Mouse (Mus musculus): ENCODE results near the gene Pclo. TPM values are rescaled to one million over a fixed set of nuclear protein-coding genes. Genes with fewer than 3 reads are reported as not detected.
"Not testable (repeated sequence)": the region's sequence is repeated elsewhere in the genome, so short reads cannot be mapped to it uniquely, and the experiment has no call there.

The Pclo gene
- under 1 TPM in 1 of 3 experiments, not detected in 2; 0.16 TPM for polyA plus RNA-seq (2017; shearing (Covaris generic))

DNA sequence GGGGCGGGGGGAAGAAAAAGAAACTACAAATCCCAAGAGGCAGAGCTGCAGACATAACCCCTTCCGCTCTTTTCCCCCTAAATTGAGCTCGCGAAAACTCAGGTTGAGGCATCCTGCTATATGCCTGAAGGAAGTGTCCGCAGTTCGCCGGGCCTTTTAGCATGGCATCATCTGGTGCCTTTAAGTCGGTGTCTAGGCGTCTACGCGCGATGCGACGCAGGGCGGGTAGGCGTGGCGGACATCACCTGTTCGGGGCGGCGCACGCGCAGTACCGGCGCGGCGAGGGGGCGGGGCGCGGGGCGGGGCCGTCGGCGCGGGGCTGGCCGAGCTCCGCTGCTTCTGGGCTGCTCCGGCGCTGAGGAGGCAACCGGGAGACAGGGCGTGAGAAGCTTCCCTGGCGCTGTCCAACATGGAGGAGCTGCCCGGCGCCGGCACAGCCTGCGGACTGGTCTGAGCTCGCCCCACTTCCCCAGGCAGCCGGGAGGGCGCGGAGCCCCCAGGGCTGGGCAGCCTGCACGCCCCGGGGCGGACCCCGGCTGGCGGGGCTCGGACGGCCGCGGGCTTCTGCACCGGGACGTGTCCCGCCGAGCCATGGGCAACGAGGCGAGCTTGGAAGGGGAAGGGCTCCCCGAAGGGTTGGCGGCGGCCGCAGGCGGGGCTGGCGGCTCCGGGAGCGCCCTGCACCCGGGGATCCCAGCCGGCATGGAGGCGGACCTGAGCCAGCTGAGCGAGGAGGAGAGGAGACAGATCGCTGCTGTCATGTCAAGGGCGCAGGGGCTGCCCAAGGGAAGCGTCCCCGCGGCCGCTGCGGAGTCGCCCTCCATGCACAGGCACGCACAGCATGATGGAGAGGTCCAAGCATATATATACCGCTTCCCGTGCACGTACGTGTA, at the start of gene Pclo:
Gene Pclo (plus strand): TSS at position 288 of the 893 bp plus-strand sequence.
- no peak for ATAC-seq

DNA sequence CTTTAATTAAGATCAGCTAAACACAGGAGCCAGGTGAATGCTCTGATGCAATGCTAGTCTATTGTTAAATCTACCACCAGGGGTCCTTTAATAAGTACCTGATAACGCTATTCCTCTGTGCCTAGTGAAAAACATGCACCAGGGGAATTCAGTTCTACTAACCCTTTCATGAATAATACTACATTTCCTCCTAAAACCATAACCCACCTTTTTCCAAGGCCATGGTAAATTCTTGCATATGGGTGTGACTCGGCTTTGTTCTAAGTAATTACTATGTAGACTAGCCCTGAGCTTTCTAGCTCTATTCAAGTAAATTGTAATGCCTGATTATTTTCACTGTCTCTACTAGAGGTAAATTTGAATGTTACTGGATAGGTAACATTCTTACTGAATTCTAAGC, 20.3 kb upstream of the Pclo start:
- ATAC-seq, result not testable (repeated sequence)

DNA sequence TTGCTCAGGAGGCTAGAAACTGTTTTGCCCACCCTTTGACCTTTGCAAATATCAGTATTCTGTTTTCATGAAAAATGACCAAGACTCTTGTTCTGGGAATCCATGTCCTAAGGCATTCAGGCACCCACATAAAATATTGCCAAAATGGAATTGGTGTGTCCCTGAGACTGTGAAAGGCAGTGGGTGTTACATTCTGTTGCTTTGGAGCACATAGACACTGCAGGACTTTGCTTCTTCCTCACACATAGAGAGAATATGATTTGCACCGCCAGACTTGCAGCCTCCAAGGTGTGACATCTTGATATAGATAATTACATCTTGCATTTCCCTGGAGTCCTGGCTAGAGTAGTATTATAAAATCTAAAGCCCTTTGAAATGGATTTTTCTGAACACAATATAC, 6.2 kb upstream of the Pclo start:
- ATAC-seq, result no peak

DNA sequence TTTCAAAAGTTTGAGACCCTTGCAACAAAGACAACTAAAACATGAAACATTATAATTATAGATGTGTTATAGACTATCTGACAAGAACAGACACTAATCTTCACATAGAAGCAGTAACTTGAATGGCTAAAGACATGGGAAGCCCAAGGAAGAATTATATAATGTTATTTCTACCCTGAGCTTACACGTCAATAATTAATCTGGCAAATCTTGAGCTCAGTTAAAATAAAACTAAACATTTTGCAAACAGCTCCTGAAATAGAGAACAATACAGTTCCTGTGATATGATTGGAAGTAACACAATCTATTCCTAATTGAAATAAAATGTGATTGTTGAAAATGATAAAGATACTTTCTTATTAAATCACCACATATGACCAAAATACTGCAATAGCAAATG, 5.1 kb upstream of the Pclo start:
- no peak for ATAC-seq

DNA sequence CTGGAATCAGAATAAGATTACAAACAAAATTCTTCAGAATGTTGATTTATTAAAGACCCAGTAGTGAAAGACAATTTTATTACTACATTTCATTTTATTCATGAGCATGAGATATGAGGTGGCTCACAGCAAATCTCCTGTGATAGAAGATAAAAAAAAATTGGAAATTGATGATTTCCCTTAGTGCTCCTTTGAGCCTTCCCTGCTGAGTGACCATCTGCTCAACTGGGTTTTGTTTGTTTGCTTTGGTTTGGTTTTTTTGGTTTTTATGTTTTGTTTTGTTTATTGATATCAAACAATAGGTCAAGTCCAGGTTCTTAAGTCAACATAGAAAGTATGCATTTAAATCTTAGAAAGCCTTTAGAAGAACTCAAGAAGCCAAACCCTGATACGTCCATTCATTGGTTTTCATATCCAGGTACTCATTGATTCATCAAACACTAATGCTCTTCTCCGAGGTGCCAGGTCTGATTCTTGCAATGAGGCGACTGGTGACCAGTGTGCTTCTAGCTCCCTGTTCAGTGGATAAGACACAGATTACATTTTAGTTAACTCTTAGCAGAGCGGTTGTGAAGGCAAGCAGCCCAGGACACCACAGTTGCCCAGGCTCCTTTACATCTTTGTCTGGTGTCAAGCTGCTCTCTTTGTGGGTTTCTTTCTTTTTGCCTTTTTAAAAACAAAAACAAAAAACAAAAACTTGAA, 3.6 kb downstream of the Pclo start:
- ATAC-seq, result no peak

DNA sequence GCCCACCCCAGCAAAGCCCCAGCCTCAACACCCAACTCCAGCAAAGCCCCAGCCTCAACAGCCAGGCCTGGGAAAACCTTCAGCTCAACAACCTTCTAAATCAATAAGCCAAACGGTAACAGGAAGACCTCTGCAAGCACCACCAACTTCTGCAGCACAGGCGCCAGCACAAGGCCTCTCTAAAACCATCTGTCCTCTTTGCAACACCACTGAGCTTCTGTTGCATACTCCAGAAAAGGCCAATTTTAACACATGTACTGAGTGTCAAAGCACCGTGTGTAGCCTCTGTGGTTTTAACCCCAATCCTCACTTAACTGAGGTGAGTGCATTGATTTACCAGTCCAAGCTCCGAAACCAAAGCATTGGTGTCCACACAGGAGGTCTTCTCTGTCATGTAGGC, 7.3 kb downstream of the Pclo start:
- ATAC-seq, result no peak

DNA sequence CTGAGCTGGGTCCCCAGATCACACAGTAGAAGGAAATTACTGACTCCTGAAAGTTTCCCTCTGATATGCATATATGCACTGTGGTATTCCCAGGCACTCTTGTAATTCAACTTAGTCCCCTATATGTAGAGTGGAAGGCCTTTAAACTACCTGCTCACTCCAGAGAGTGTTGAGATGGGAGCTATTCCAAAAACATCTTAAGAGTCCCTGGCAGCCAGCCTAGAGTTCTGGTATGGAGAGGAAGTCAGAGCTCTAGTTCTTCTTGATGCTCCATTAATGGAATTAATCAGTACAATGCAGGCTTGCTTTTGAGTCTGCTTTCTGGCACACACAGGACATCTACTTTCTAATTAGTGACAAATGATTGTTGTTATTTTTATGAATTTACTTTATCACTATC, 11.3 kb downstream of the Pclo start:
- no peak for ATAC-seq

DNA sequence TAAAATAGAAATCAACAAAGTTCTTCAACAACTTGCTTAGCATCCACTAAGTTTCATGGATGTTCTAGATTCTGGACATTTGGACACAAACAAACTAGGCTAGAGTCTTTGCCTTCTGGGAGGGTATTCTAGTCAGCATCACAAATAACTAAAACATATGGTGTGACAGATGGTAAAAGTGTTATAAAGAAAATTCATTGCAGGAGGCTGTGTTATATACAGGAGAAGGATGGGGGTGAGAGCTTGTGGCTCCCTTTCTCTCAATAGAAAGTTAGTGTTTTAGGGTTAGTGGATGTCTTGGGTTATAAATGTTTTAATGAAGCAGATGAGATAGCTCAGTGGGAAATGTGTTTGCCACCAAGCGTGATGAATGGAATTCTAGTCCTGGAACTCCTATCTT, 13.1 kb downstream of the Pclo start:
- no peak for ATAC-seq

DNA sequence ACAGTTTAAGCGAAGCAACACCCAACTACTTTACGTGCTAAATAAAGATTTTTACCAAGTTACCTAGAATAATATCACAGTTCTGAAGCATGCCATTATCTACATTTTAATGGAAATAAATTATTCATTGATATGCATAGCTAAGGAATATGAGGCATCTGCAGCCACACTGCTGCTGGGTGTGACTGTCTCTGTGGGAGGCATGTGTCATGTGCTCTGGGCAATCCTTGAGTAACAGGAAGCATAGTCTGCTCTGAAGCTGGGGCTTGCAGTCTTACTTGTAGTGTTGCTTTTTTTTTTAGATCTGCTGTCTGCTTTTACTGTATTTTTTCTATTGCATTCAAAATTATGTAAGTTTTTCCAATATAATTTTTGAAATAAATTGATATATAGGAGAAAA, 17.2 kb downstream of the Pclo start:
- no peak for ATAC-seq

DNA sequence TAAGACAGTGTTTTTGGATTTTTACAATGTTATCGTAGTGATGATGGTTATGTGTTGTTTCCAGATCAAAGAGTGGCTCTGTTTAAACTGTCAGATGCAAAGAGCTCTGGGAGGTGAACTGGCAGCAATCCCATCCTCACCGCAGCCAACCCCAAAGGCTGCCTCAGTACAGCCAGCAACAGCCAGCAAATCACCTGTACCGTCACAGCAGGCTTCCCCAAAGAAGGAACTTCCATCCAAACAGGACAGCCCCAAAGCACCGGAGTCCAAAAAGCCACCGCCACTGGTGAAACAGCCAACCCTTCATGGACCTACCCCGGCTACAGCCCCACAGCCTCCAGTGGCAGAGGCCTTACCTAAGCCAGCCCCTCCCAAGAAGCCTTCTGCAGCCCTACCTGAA, 24.6 kb downstream of the Pclo start:
- ATAC-seq, result no peak

DNA sequence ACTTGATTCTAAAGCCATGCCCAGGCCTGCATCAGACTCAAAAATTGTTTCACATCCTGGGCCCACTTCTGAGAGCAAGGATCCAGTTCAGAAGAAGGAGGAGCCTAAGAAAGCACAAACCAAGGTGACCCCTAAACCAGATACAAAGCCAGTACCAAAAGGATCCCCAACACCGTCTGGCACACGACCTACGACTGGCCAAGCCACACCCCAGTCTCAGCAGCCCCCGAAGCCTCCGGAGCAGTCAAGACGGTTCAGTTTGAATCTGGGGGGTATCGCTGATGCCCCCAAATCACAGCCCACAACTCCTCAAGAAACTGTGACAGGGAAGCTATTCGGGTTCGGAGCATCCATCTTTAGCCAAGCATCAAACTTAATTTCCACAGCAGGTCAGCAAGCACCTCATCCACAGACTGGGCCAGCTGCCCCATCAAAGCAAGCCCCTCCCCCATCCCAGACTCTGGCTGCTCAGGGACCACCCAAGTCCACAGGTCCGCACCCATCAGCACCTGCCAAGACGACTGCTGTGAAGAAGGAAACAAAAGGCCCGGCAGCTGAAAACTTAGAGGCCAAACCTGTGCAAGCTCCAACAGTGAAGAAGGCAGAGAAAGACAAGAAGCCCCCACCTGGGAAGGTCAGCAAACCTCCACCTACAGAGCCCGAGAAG, 25.4 kb downstream of the Pclo start:
- ATAC-seq, result no peak

DNA sequence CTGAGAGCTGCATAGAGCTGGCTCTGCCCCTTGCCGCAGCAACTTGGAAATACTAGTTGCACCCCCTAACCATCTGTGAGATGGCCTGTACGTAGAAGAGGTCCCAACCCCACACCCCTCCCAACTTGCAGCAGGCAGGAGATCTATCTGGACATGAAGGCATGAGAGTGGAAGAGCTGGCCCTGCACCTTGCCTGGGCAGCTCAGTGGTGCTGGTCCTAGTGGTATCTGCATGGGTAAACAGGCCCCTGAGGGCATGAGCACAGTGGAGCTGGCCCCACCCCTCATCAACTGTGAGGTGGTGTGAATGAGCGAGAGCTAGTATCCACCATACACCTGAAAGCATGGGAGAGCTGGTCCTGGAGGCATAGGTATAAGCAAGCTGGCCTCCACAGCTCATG, 60.9 kb downstream of the Pclo start:
- ATAC-seq, result no peak

DNA sequence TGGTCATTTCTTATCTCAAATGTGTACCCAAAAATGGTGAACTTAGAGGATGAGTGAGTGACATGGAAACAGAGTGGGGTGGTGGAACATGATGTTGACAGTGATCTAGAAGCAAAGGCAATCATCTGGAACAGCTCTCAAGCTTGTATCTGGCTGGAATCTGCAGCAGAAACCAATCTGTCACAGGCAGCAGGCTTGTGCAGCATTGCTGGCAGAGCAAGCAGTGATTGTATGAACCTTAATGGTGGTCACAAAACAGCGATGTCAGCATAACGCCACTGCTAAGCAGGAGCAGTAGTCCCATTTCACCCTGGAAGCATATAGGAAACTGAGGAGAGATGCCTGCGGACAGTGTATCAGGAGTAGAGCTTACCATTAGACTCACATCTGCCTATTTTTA, 76.8 kb downstream of the Pclo start:
- ATAC-seq, result no peak

DNA sequence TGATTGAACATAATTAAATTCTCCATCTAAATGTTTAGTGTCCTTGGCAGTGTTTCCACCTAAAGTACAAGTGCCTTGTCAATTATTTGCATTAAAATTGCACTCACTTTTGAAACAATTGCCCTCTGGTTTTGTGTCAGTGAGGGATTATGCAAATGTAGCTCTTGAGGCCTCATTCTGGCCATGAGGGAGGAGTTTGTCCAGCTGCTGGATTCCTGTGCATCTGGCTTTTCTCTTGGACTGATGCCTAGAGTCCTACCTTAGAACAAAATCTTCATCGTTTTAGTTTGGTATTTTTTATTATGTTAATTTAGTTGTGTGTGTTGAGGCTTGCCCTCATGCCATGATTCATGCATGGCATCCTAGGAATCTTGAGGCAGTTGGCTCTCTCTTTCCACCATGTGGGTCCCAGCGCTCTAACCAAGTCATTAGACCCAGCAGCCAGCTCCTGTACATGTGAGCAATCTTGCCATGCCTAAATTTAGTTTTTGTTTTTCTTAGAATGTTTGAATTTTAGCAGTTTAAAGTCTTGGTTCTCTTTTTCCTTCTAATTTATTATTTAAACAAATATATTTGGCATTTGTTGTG, 80.8 kb downstream of the Pclo start:
- no peak for ATAC-seq

DNA sequence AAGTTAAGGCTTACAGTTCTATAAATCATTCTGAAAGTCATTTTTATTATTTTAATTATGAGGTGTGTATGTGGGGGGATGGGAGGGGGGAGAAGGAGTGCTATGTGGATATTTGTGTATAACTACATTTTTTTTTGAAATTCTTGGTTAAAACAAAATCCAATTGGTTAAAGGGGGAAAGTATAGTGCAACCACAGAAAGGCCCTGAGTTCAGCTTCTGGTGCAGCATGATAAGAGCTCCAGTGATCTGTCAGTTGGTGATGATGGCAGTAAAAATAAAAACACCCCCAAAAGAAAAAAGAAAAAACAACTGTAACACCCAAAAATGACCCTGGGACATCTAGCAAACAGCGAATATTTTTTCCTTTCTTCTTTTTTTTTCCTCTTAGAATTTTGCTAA, 93.6 kb downstream of the Pclo start:
- no peak for ATAC-seq

DNA sequence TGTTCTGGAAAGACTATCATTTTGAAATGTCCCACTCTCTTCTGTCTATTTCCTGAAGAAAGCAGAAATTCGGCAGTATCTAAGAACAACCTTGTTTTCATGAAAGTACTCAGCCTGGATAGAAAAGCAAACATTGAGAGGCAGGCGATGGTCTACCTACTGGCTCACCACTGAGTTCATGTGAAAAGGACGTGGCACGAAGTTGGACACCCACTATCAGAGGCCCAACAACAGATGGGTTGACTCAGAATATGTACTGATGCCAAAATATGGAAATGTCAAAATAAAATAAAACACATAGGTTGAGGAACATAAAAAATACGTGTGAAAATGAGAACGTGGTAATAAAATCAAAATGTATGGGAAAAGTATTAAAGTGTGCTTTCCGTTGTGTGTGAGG, 106.4 kb downstream of the Pclo start:
- ATAC-seq, result no peak

DNA sequence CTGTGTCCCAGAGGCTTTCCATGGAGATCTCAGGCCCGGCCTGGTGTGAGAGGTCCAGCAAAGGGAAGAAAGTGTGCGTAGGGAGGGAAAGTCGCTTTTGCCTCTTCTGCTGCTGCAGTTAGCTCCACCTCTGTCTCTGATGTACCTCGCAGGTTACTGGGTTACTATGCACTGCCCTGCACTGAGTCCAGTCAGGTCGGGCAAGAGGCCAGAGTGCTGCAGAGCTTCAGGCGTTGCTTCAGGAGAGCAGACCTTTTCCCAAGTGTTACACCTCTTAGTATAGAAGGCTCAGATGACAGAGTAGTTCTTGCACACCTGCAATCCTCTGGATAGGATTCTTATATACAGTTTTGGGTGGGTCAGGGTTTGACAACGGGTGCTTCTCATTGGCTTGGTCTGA, 108.6 kb downstream of the Pclo start:
- no peak for ATAC-seq

DNA sequence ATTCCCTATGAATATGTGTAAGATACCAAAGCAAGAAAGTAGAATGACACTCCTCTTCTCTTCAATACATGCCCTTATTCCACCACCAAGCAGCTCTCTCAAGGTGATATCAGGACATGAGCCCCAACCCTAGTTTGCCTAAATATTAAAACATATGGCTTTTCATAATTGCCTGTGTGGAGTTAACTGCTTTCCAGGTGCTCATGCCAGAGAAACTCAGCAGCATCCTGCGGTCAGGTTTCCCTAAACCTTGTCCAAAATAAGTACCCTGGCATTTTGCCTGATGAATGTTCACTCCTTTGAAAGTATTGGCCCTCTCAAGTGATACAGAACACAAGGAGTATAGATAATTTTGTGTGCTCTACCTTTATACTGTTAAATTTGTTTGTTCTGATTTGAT, 126.5 kb downstream of the Pclo start:
- no peak for ATAC-seq

DNA sequence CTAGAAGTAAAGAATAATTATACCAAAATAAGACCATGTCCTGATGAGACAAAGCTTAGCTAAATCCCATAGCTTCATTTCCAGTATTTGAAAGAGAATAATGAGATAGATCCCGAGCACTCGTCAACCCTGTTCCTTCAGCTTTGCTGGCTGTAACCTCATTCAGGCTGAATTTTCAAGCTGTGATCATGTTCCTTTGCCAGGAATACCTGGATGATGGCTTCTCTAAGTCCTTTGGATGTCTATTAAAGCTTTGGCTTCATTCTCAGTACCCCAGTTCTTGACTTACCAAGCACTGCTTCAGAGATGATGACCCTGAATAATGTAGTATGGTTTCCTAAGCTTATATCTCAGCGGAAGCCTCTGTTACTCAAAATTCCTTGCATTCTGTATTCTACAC, 131.1 kb downstream of the Pclo start:
- no peak for ATAC-seq

DNA sequence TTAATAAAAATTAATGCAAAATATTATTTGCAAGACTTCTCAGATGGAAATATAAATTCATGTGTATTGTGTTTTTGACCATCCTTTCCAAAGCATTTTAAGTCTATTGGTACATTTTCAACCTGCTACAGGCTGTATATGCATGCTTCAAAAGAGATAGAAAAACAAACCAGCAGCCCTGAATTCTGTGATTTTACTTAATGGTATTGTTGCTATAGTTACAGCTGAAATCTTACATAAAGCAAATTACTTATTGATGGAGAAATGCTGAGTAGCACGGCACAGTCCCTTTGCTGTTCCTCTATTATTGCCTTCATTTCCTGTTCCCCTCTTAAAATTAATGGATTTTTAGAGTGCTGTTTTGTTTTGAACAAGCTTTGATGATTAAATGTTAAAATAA, 145.9 kb downstream of the Pclo start:
- no peak for ATAC-seq

DNA sequence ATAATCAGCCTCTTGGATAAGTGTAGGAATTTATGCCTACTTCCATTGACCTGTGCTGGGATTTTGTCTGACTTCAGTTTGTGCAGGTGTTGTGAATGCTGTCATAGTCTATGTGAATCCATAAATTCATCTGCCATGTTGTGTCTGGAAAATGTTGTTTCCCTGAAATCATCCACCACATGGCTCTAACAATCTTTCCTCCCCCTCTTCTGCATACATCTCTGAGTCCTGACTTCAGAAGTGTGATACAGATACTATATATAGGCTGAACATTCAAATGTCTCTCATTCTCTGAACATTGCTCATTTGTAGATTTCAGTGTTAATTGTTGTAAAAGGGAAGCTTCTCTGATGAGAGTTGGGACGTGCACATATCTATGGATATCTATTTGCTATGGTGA, 147.5 kb downstream of the Pclo start:
- ATAC-seq, result no peak

DNA sequence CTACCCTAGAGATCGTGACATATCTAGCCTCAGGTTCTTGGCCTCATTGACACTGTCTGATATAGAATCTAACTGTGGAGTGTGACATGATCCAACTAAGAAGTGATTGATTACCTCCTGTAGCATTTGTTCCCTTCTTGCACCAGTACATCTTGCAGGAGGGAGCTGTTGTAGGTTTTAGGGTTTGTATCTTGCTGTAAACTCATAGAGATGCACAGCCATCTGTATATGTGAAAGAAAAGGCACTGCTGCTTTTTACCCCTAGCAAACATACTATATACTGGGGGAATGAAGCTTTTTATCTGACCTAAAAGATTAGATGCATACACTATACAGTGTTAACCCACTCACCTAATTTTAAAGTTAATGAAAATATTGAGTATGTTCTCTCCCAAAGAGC, 147.9 kb downstream of the Pclo start:
- no peak for ATAC-seq

DNA sequence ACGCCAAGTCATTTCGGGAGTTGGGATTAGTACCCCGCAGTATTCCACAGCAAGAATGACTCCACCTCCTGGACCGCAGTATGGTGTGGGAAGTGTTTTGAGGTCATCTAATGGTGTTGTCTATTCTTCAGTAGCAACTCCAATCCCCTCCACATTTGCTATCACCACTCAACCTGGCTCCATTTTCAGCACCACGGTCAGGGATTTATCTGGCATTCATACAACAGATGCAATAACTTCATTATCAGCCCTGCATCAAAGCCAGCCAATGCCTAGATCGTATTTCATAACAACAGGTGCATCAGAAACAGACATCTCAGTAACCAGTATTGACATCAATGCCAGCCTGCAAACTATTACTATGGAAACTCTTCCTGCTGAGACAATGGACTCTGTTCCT, 165.7 kb downstream of the Pclo start:
- no peak for ATAC-seq

Measured in inflammation-experienced regulatory T-cells, adult 6 months (primary cell).